Mouse (Mus musculus) cerebellum, adult (tissue): ENCODE measurements at regions not wholly inside any gene's neighbourhood (a gene's known extent, or its start where the extent isn't known, plus 50 kb on each side); places are given as distances from the start of the nearest gene placed in this dataset.

Experiments used
- ATAC-seq: cut with Nextera tagmentation; 2 replicates; pipeline ENCODE4 v1.9.2; 2017; ENCODE audit warnings: mild to moderate bottlenecking, moderate library complexity, mixed read lengths; ENCODE audit not compliant: insufficient number of reproducible peaks, low FRiP score, low TSS enrichment

- ATAC-seq = no peak
These were observed 63.7 kb downstream of the Nkx2-1 start for GRCm38 (mm10) chr12:56472856-56473647.

- ATAC-seq = no peak
These were observed 65.7 kb downstream of the Nkx2-1 start for GRCm38 (mm10) chr12:56470932-56471500.

- no peak for ATAC-seq
These were observed 77.1 kb downstream of the Nkx2-1 start for GRCm38 (mm10) chr12:56459508-56460119.

- no peak for ATAC-seq
These were observed 77.8 kb downstream of the Nkx2-1 start for GRCm38 (mm10) chr12:56458665-56459507.

- no peak for ATAC-seq
These were observed 78.8 kb downstream of the Nkx2-1 start for GRCm38 (mm10) chr12:56457951-56458350.

GRCm38 (mm10) chr12:56457356-56457755, 79.4 kb downstream of the Nkx2-1 start:
- no peak for ATAC-seq

- no peak for ATAC-seq
These were observed 86.4 kb downstream of the Nkx2-1 start for GRCm38 (mm10) chr12:56450261-56450660.

DNA sequence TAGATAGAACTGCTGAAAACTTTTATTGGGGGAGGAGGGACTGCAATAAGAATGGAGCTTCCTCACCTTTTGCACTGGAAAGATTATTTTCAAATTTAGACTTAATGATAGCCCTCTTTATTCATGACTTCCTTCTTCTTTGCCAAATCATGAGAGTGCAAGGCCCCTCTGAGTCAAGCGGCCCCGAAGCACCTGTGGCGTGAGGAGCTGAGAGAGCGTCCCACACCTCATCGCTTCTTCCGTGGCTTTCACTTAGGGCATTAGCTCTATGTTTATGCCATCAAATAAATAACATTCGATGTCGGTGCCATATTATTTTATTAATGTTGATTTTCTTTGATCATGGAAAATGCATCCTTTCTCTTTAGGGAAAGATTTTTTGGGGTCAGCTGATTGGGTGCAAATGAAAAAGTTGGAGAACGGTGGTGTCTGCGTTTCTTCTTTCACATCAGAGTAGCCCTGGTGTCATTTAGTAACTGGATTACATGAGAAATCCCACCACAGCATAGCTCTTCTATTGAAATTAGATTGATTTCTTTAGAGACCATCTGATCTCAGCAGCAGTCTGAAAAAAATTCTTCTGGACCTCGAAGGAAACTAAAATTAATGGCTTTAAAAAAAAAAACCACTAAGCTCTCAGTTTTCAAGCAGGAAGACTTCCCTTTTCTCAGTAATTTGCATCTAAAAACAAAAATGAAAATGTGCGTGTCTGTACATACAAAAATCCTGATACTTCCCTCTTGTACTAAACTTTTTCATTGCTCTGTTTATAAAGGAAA, 87.7 kb downstream of the Nkx2-1 start:
- no peak for ATAC-seq

DNA sequence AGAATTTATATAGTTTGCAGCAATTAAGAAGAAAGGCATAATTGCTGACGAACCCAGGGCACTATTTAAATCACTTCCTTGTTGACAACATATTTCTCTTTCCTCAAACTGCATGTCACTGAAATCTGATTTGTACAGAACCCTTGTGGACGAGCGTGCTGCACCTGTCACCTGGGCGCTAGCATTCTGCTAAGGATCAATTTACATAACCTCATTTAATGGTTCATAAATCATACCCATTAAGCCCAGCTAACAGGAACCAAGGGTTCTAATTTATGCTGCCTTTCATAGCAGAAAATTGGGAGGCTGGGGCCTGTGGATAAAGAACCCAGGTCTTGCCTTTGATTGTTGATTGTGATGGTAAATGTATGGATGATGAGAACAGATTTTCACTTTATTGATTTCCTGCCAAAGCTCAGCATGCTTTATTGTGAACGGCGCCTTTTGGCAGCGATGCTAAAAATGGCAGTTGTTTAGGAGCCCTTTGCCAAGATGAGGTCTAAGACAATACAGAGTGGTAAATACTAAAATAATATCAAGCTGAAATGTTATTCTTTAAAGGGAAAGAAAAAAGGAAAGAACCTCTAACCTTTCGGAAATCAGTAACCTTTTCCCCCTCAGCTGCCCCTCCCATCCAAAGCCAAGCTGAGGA, 95.4 kb downstream of the Nkx2-1 start:
- ATAC-seq = 0 out of 2 replicates have a peak, but pooled peaks have one; percentile 20

- ATAC-seq = no peak
These were observed 94.6 kb upstream of the Mbip start for GRCm38 (mm10) chr12:56440068-56440847.

DNA sequence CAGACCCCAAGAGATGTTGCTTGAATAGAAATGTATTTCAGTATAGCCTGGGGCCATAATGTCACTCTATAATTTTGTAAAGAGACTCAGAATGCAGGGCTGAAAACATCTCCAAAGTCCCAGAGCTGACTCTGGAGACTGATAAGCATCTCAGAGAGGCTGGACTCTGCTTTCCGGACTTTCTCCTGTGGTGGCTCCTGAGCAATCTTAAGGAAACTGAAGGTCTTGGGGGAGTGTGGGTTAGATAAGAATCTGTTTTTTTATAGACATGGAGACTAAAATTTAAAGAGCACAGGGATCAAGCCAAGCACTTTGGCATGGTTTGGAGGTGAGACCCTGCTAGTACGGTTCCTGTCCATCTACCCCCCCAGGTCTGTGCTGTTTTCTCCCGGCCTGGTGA, 92.7 kb upstream of the Mbip start:
- ATAC-seq = no peak

DNA sequence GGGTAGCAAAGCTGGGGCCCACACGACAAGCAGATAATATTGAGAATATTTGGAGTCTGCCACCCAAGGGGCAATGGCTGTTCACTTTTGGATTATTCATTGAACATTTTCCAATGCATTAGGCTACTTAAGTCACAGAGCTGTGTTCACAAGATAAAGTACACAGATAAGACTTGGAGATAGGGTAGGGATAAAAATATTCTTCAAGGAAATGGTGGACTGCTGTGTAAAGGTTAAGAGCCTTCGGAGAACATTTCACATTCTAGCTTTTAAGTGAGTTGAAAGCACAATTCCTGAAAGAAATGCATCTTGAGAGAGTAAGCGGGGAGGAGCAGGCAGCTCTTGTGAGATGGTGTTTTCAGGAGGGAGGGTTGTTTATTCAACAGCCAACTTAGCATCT, 92.3 kb upstream of the Mbip start:
- ATAC-seq = no peak

DNA sequence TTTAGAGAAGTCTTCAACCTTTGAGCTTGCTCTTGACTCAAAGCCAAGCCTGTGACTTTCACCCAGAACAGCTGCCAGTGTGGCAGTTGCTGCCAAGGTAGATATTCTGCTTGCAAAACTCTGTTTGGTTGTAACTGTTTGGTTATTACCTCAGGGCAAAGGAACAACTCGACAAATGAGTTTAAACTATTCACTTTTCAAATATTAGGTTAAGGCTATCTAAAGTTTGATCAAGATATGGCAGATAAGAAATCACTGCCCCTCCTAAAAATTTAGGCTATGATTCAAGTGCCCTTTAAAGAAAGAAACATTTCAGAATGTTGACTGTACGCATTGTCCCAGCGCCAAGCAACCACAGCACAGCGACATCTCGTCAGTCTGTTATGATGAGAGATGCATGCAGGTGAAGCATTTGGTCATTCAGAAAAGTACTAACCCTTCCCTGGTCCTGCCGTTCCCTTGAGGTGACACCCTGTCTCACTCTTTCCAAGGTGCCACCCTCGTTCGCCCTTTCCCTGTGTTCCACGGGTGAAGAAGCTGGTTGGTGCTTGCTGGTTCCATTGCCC, 81.1 kb upstream of the Mbip start:
- no peak for ATAC-seq

DNA sequence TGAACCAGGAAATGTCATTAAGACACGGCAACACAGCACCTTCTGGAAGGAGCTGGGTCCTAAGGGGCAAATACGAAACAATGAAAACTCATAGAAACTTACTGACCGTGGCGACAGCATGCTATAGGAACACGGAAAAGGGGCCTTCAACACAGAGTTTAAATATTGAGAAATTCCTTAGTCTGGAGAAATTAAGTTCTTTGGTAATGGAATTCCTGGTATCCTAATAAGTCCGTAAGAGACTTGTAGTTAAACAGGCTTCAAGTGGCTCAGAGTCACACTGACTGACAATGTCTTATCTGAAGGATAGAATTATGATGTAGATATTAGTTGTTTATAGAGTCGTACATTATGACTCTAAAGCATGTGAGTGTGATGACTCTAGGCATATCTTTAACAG, 70.4 kb upstream of the Mbip start:
- no peak for ATAC-seq

DNA sequence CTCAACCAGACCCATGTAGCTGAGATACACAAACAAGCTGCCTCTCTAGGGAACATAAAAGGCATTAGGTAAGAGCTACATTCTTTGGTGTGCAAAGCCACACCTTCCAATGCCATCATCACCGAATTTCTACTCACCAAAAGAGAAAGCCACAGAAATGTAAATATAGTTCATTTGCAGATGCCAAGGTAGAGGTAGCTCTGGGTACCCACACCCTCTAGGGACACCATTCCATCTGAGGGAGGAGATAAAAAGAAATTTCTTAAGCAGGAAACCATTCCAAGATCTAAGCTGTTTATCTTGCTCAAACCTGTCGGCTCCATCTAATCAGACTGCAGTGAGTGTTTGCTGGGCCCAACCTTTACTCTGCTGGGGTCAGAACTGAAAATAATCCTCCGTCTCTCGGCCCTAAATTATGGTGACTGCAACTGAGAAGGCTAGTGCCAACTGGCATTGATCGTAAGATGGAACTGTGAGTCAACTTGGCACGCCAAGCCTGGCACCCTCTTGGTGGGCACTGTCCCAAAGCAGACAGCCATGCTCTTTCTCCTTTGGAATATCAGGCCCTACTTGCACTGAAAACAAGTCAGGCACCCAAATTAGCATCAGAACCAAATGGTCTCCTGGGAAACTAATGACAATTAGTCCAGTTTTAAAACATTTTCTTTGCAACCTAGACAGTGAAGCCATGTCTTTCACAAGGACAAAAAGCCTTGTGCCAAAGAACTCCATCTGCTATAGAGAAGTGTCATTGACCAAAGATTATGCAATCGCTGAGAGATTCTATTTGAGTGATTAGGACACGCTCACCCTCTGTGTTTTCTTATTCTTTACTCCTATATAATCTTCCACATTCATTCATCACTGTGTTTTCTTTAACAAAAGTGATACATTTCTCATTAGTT, 69.4 kb upstream of the Mbip start:
- peak; percentile 87 for ATAC-seq

GRCm38 (mm10) chr12:56405658-56406057, 60.0 kb upstream of the Mbip start:
- ATAC-seq = no peak

DNA sequence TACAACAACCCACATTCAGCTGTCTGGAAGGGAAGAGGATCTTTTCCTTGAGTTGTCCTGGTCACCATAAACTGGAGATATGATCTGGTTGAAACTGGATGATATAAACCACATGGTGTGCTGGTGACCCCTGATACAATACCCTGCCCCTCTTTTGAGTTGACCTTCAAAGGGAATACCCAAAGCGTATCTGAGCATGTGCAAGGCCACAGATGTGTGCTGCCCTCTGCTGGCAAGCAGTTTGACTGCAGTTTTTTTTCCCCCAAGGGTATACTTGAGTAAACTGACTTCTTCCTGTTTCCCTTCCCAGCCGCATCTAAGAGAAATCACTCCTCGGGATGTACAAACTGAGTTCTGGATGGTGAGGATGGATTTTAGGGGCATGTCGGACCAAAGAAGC, 59.1 kb upstream of the Mbip start:
- ATAC-seq = no peak
